Mouse (Mus musculus): ENCODE data around the gene Mcf2l. TPM values are rescaled to one million over a fixed set of nuclear protein-coding genes. Genes with fewer than 3 reads are reported as not detected.
A peak's percentile ranks its signal among the peaks of the same experiment; 100 is the strongest.

The Mcf2l gene
- total and polyA plus RNA-seq, 3 experiments, result 30.3 to 104 (median 58.4) TPM

DNA sequence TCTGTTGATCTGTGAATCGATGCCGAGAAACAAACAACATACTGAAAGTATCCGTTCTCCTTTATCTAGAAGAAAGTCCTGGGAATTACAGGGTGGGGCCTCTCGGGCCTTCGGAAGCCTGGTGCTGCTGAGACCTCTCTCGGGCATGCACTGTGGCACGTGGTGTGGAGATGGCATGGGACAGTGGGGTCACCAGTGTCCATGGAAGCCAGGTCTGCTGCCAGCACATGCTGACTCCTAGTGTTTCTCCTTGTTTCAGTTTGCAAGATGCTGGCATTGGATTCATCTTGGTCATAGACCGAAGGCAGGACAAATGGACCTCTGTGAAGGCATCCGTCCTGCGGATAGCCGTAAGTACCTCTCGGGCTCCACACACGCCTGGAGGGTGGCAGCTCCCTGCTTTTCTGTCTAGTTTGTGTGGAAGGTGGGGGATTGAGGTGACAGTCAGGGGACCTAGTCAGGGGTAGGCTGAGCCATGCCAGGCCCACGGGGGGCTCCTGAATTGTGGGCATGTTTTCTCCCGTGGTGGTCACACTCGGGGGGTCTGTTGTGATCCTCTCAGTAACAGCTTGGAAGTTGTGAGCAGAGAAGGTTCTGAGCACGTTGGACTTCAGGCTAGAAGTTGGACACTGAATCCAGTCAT, 111.1 kb downstream of the Mcf2l start:
- Histone ChIP-seq H3K27ac (no peak overlapping the region), H3K27me3 (ENCODE audit: control insufficient read depth, insufficient read depth, low read length) (no peaks in the 10 kb centered on the region), H3K4me3 (no peak overlapping the region), H3K9ac (ENCODE audit: low read depth, low read length) (no peak overlapping the region), H3K79me2 (replicated peaks; ENCODE audit: control insufficient read depth, insufficient read depth, low read length) (0 out of 2 replicates have a peak, but pooled peaks cover 1% of the 10 kb centered on the region), H3K4me1 (ENCODE audit: control insufficient read depth, insufficient read depth, low read length) (peaks cover 4% of the 10 kb centered on the region), H3K36me3 (ENCODE audit: control insufficient read depth, insufficient read depth, low read length) (no peaks in the 10 kb centered on the region)
- TF ChIP-seq EP300 (IDR thresholded peaks at IDR 0.05; ENCODE audit: insufficient read depth, low read depth, low read length) (no peak), POLR2A (IDR thresholded peaks at IDR 0.05; ENCODE audit: insufficient read depth, low read depth, low read length) (no peak), CTCF (IDR thresholded peaks at IDR 0.05) (no peak)
- WGBS, result 78% methylated on average over 17 of the region's 17 CpGs
- no peak for DNase-seq
- intact Hi-C loops (cut with DNase I), result no loop called here

DNA sequence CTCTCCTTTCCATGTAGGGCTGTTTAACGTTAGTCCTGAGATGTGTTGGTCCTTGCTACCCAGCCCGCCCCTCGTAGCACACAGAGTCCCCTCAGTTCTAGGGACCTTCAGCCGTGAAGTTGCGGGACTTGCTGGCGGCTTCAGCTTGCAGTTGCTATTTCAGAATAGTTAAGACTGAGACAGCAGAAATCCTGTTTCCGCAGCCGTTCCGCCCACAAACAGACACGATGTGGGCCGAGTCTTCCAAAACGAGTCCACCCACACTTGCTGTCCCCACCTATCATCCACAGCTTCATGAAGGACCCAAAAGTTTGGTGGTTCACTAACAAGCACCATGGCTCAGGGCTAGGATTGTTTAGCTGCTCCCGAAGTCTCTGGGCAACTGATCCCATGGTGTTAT, 111.7 kb downstream of the Mcf2l start:
- no peak overlapping the region for H3K27ac ChIP-seq
- H3K27me3 ChIP-seq (ENCODE audit: control insufficient read depth, insufficient read depth, low read length), result no peaks in the 10 kb centered on the region
- no peak overlapping the region for H3K4me3 ChIP-seq
- no peak for TF ChIP-seq EP300 (IDR thresholded peaks at IDR 0.05; ENCODE audit: insufficient read depth, low read depth, low read length)
- 79% methylated on average over 13 of the region's 13 CpGs for WGBS
- no peak for DNase-seq
- H3K9ac ChIP-seq (ENCODE audit: low read depth, low read length), result no peak overlapping the region
- 0 out of 2 replicates have a peak, but pooled peaks cover 1% of the 10 kb centered on the region for H3K79me2 ChIP-seq (replicated peaks; ENCODE audit: control insufficient read depth, insufficient read depth, low read length)
- intact Hi-C loops (cut with DNase I), result no loop called here
- H3K4me1 ChIP-seq (ENCODE audit: control insufficient read depth, insufficient read depth, low read length), result peaks cover 4% of the 10 kb centered on the region
- no peaks in the 10 kb centered on the region for H3K36me3 ChIP-seq (ENCODE audit: control insufficient read depth, insufficient read depth, low read length)

- no peaks in the 10 kb centered on the region for H3K36me3 ChIP-seq (ENCODE audit: control insufficient read depth, insufficient read depth, low read length)
- no peak overlapping the region for H3K4me3 ChIP-seq
- H3K79me2 ChIP-seq (replicated peaks; ENCODE audit: control insufficient read depth, insufficient read depth, low read length), result 0 out of 2 replicates have a peak, but pooled peaks cover 1% of the 10 kb centered on the region
- H3K4me1 ChIP-seq (ENCODE audit: control insufficient read depth, insufficient read depth, low read length), result peaks cover 4% of the 10 kb centered on the region
- 55% methylated on average over 8 of the region's 8 CpGs for WGBS
- intact Hi-C loops (cut with DNase I), result no loop called here
- TF ChIP-seq CTCF (IDR thresholded peaks at IDR 0.05) (no peak), POLR2A (IDR thresholded peaks at IDR 0.05; ENCODE audit: insufficient read depth, low read depth, low read length) (0 out of 2 replicates have a peak, but pooled peaks have one; percentile 14)
- no peaks in the 10 kb centered on the region for H3K27me3 ChIP-seq (ENCODE audit: control insufficient read depth, insufficient read depth, low read length)
- peak; percentile 30 to 42 for DNase-seq
- no peak overlapping the region for H3K9ac ChIP-seq (ENCODE audit: low read depth, low read length)
- H3K27ac ChIP-seq, result no peak overlapping the region; the same call in 1 of the 2 replicates
These were observed 114.0 kb downstream of the Mcf2l start for GRCm38 (mm10) chr8:12987571-12987970.

GRCm38 (mm10) chr8:12988722-12989430, 115.3 kb downstream of the Mcf2l start:
- no peak overlapping the region for H3K27ac ChIP-seq
- 68% methylated on average over 13 of the region's 13 CpGs for WGBS
- DNase-seq, result no peak
- no peaks in the 10 kb centered on the region for H3K27me3 ChIP-seq (ENCODE audit: control insufficient read depth, insufficient read depth, low read length)
- no peak overlapping the region for H3K9ac ChIP-seq (ENCODE audit: low read depth, low read length)
- intact Hi-C loops (cut with DNase I), result no loop called here
- H3K36me3 ChIP-seq (ENCODE audit: control insufficient read depth, insufficient read depth, low read length), result no peaks in the 10 kb centered on the region
- TF ChIP-seq CTCF (IDR thresholded peaks at IDR 0.05), result peak; percentile 47
- no peak for TF ChIP-seq POLR2A (IDR thresholded peaks at IDR 0.05; ENCODE audit: insufficient read depth, low read depth, low read length)
- 0 out of 2 replicates have a peak, but pooled peaks cover 1% of the 10 kb centered on the region for H3K79me2 ChIP-seq (replicated peaks; ENCODE audit: control insufficient read depth, insufficient read depth, low read length)
- H3K4me3 ChIP-seq, result no peak overlapping the region
- peaks cover 4% of the 10 kb centered on the region for H3K4me1 ChIP-seq (ENCODE audit: control insufficient read depth, insufficient read depth, low read length)

DNA sequence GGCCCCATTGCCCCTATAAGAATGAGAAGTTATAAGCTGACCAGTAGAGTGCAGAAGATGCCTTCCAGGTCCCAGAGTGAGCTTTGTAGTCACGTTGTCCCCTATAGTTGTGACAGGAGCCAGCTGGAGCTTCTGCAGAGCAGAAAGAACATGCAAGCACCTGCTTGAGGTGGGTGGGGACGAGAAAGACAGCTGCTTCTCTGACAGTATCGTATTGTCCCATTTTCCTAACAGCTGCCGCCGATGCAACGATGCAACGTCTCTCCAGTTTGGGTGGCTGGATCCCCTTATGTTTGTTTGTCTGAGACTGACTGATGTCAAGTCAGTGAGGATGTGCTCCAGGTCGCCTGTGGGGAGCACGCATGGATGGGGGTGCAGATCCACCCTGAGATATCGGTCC, 117.8 kb downstream of the Mcf2l start:
- no peak for DNase-seq
- H3K27ac ChIP-seq, result no peak overlapping the region
- H3K79me2 ChIP-seq (replicated peaks; ENCODE audit: control insufficient read depth, insufficient read depth, low read length), result peaks cover 1% of the 10 kb centered on the region; the same call in 1 of the 2 replicates
- TF ChIP-seq CTCF (IDR thresholded peaks at IDR 0.05) (no peak), EP300 (IDR thresholded peaks at IDR 0.05; ENCODE audit: insufficient read depth, low read depth, low read length) (no peak), POLR2A (IDR thresholded peaks at IDR 0.05; ENCODE audit: insufficient read depth, low read depth, low read length) (no peak)
- no peaks in the 10 kb centered on the region for H3K27me3 ChIP-seq (ENCODE audit: control insufficient read depth, insufficient read depth, low read length)
- H3K9ac ChIP-seq (ENCODE audit: low read depth, low read length), result no peak overlapping the region
- no peak overlapping the region for H3K4me3 ChIP-seq
- peaks cover 4% of the 10 kb centered on the region for H3K4me1 ChIP-seq (ENCODE audit: control insufficient read depth, insufficient read depth, low read length)
- H3K36me3 ChIP-seq (ENCODE audit: control insufficient read depth, insufficient read depth, low read length), result no peaks in the 10 kb centered on the region
- 79% methylated on average over 10 of the region's 10 CpGs for WGBS
- intact Hi-C loops (cut with DNase I), result no loop called here

GRCm38 (mm10) chr8:12994468-12994867, 120.9 kb downstream of the Mcf2l start:
- 79% methylated on average over 5 of the region's 5 CpGs for WGBS
- no peak for DNase-seq
- intact Hi-C loops (cut with DNase I), result no loop called here
- Histone ChIP-seq H3K9ac (ENCODE audit: low read depth, low read length) (no peak overlapping the region), H3K27ac (no peak overlapping the region), H3K4me3 (no peak overlapping the region), H3K36me3 (ENCODE audit: control insufficient read depth, insufficient read depth, low read length) (no peaks in the 10 kb centered on the region), H3K27me3 (ENCODE audit: control insufficient read depth, insufficient read depth, low read length) (no peaks in the 10 kb centered on the region), H3K4me1 (ENCODE audit: control insufficient read depth, insufficient read depth, low read length) (peaks cover 2% of the 10 kb centered on the region; the same call in 1 of the 2 replicates), H3K79me2 (replicated peaks; ENCODE audit: control insufficient read depth, insufficient read depth, low read length) (no peaks in the 10 kb centered on the region; the same call in 1 of the 2 replicates)
- TF ChIP-seq EP300 (IDR thresholded peaks at IDR 0.05; ENCODE audit: insufficient read depth, low read depth, low read length) (no peak), POLR2A (IDR thresholded peaks at IDR 0.05; ENCODE audit: insufficient read depth, low read depth, low read length) (no peak), CTCF (IDR thresholded peaks at IDR 0.05) (no peak)

Data from heart, adult 2 months (tissue).